Mouse (Mus musculus) liver, adult 2 months (tissue): ENCODE measurements around the gene Smndc1. TPM values are rescaled to one million over a fixed set of nuclear protein-coding genes. Genes with fewer than 3 reads are reported as not detected.
A peak's percentile ranks its signal among the peaks of the same experiment; 100 is the strongest.

Experiments
- DNase-seq: peaks from one replicate; pipeline ENCODE4 v3.0.0-alpha.2; 2011; ENCODE audit warnings: low read depth, low spot score; ENCODE audit errors: extremely low read depth
- H3K27ac ChIP-seq: fragments of 200-500 bp; replicated peaks from 2 replicates; pipeline ENCODE4 v1.5.1; 2012; ENCODE audit warnings: low read depth, mild to moderate bottlenecking, control low read depth, inconsistent platforms, low read length; ENCODE audit not compliant: insufficient read depth
- H3K27me3 ChIP-seq: fragments of 200-500 bp; 2 replicates; pipeline ENCODE4 v1.6.1; 2012; ENCODE audit warnings: mild to moderate bottlenecking, moderate library complexity, low read length, inconsistent platforms; ENCODE audit not compliant: control insufficient read depth, insufficient read depth
- H3K36me3 ChIP-seq: fragments of 200-500 bp; 2 replicates; pipeline ENCODE4 v1.6.1; 2012; ENCODE audit warnings: low read length, inconsistent platforms; ENCODE audit not compliant: control insufficient read depth, insufficient read depth
- H3K4me1 ChIP-seq: fragments of 200-500 bp; 2 replicates; pipeline ENCODE4 v1.6.1; 2011; ENCODE audit warnings: low read length; ENCODE audit not compliant: control insufficient read depth, insufficient read depth
- H3K4me3 ChIP-seq: fragments of 200-500 bp; 2 replicates; pipeline ENCODE4 v1.5.1; 2011; ENCODE audit warnings: low read depth, mild to moderate bottlenecking, control low read depth, low read length, moderate library complexity; ENCODE audit not compliant: insufficient read depth
- H3K79me2 ChIP-seq: fragments of 200-500 bp; 2 replicates; pipeline ENCODE4 v1.6.1; 2012; ENCODE audit warnings: inconsistent platforms, mild to moderate bottlenecking, low read length, moderate library complexity; ENCODE audit not compliant: control insufficient read depth, insufficient read depth
- H3K9ac ChIP-seq: fragments of 200-500 bp; 2 replicates; pipeline ENCODE4 v1.6.1; 2012; ENCODE audit warnings: low read depth, mild to moderate bottlenecking, control low read depth, inconsistent platforms, low read length
- CTCF ChIP-seq: fragments of 200-500 bp; IDR thresholded peaks from 2 replicates; pipeline ENCODE4 v1.5.1; 2011; ENCODE audit warnings: low read depth, low read length, control low read depth
- POLR2A ChIP-seq: fragments of 200-500 bp; IDR thresholded peaks from 2 replicates; pipeline ENCODE4 v1.6.1; 2011; ENCODE audit warnings: low read length, control low read depth; ENCODE audit not compliant: insufficient read depth; ENCODE audit errors: extremely low read depth
- WGBS: fragments of 180-500 bp; shearing (Covaris S2); methylation state at CpG from one replicate; pipeline ENCODE4 v1.1.7; 2018; 5-methylcytosine and 5-hydroxymethylcytosine counted together
- polyA plus RNA-seq: library from polyadenylated mRNA; depleted of rRNA; stranded (reverse); fragments of >200 nt; gene quantifications from 2 replicates; pipeline ENCODE4 v1.2.3, GENCODE M21; 2012
- total RNA-seq: library from RNA; depleted of rRNA; stranded (reverse); fragments of >200 nt; gene quantifications from 2 replicates; pipeline ENCODE4 v1.2.3, GENCODE M21; 2014

The Smndc1 gene
- total and polyA plus RNA-seq, 2 experiments: 1.6 to 8.1 TPM

DNA sequence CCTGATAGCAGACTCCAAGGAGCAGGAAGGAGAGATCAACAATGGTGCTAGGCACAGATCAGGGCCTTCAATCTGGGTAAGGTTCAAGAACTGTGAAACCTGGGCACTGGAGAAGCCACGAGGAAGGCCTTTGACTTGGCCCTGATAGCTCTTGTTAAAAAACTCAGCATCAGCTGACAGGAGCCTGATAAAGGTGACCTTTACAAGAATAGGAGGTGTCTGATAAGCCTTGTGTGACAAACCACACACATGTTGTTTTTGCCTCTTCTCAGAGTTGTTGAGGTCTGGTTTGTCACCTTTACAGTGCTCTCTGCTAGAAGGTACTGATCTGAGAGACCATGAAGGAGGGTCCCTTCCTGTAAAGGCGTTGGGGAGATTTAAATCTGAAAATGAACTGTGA lies 17.0 kb upstream of the Smndc1 start:
- H3K9ac ChIP-seq: no peak overlapping the region
- no peaks in the 10 kb centered on the region for H3K79me2 ChIP-seq
- H3K4me1 ChIP-seq: peaks cover 2% of the 10 kb centered on the region; the same call in 1 of the 2 replicates
- H3K36me3 ChIP-seq: no peaks in the 10 kb centered on the region
- H3K4me3 ChIP-seq: no peak overlapping the region
- no peaks in the 10 kb centered on the region for H3K27me3 ChIP-seq
- no peak for TF ChIP-seq POLR2A
- no peak for TF ChIP-seq CTCF
- DNase-seq: no peak
- 80% methylated on average over 2 of the region's 2 CpGs for WGBS
- H3K27ac ChIP-seq: no peak overlapping the region

DNA sequence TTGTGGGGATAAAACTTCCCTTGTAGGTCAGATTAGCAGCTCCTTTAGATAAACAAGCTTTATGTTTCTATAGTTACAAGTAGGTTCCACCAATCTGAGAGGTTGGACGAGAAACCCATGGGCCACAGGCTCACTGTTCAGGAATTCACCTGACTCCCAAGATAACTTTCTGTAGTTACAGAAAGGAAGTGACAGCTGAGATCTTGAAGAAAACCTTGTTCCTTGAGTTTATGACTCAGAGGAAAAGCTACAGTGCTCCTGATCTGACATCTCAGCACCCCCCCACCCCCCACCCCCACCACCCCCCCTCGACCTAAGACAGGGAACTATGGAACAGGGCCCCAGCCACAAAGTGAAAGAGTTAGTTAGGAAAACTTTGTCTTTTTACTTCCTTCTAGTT lies 15.4 kb upstream of the Smndc1 start:
- Histone ChIP-seq H3K79me2 (no peaks in the 10 kb centered on the region), H3K9ac (no peak overlapping the region), H3K27me3 (no peaks in the 10 kb centered on the region), H3K4me1 (peaks cover 2% of the 10 kb centered on the region; the same call in 1 of the 2 replicates), H3K4me3 (no peak overlapping the region), H3K27ac (no peak overlapping the region), H3K36me3 (no peaks in the 10 kb centered on the region)
- DNase-seq: no peak
- 73% methylated on average over 2 of the region's 2 CpGs for WGBS
- TF ChIP-seq POLR2A (no peak), CTCF (no peak)

- TF ChIP-seq CTCF (no peak), POLR2A (no peak)
- WGBS: 82% methylated on average over 18 of the region's 18 CpGs
- H3K27ac ChIP-seq: no peak overlapping the region
- no peaks in the 10 kb centered on the region for H3K79me2 ChIP-seq
- peaks cover 2% of the 10 kb centered on the region; the same call in 1 of the 2 replicates for H3K4me1 ChIP-seq
- H3K4me3 ChIP-seq: no peak overlapping the region
- no peak overlapping the region for H3K9ac ChIP-seq
- no peaks in the 10 kb centered on the region for H3K36me3 ChIP-seq
- DNase-seq: no peak
- no peaks in the 10 kb centered on the region for H3K27me3 ChIP-seq
These were observed 14.5 kb upstream of the Smndc1 start for GRCm38 (mm10) chr19:53404837-53405356.

GRCm38 (mm10) chr19:53404219-53404836 lies 13.9 kb upstream of the Smndc1 start:
- H3K4me1 ChIP-seq: peaks cover 2% of the 10 kb centered on the region; the same call in 1 of the 2 replicates
- H3K27me3 ChIP-seq: no peaks in the 10 kb centered on the region
- H3K36me3 ChIP-seq: no peaks in the 10 kb centered on the region
- no peak overlapping the region for H3K9ac ChIP-seq
- no peak overlapping the region for H3K4me3 ChIP-seq
- no peak overlapping the region for H3K27ac ChIP-seq
- 63% methylated on average over 10 of the region's 10 CpGs for WGBS
- peak; percentile 40 for DNase-seq
- H3K79me2 ChIP-seq: no peaks in the 10 kb centered on the region
- TF ChIP-seq CTCF (no peak), POLR2A (no peak)

- no peak for TF ChIP-seq POLR2A
- no peak for TF ChIP-seq CTCF
- no peak for DNase-seq
- Histone ChIP-seq H3K4me1 (peaks cover 2% of the 10 kb centered on the region; the same call in 1 of the 2 replicates), H3K4me3 (no peak overlapping the region), H3K79me2 (no peaks in the 10 kb centered on the region), H3K27me3 (no peaks in the 10 kb centered on the region), H3K27ac (no peak overlapping the region), H3K36me3 (no peaks in the 10 kb centered on the region), H3K9ac (no peak overlapping the region)
- WGBS: 60% methylated on average over 12 of the region's 12 CpGs
These were observed 12.5 kb upstream of the Smndc1 start for GRCm38 (mm10) chr19:53402741-53403432.
